Mouse (Mus musculus) layer of hippocampus, adult 11-12 months (tissue): ENCODE data around the gene Wdhd1.
A peak's percentile ranks its signal among the peaks of the same experiment; 100 is the strongest.
"Not testable (repeated sequence)": the region's sequence is repeated elsewhere in the genome, so short reads cannot be mapped to it uniquely, and the experiment has no call there.

Experiments
- DNase-seq: peaks from one replicate; pipeline ENCODE4 v3.0.0; 2022; ENCODE audit warnings: low spot score

Wdhd1 gene

DNA sequence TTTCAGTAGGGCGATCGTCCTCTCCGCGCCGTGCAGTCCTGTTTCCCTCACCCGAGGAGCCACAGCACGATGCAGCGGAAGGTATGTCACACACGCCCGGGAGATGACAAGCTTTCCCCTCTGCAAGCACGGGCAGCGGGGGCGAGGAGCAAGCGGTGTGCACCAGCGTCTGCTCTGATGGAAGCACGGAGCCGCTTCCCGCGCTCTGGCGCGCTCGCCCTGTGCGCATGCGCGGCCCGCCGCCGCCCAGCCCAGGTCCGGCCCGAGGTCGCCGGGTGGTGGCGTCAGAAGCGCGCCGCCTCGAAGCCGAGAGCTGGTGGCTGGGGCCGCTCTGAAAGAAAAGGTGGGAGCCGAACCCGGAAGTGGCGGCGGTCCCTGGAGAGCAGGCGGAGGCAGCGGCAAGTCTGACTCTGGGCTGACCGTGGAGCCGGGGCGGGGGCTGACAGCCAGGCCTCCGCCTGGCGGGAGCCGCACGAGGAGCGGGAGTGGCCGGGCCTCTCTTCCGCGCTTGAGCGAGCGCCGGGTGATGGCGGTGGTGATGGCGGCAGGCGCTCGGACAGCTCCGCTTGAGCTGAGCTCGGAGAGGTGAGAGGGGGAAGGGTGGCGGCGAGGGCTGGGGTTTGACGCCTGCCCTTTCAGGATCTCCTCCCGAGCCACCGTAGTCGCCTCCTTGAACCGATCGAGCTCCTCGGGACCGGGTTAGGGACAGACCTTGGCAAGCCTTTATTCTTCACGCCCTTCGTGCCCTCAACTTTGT, at the start of gene Wdhd1, which contains the start of gene Socs4:
Gene Wdhd1, minus strand, starts transcription at position 221 of the 757 bp plus-strand sequence.
Gene Socs4, plus strand, starts transcription at position 295 of the 757 bp plus-strand sequence.
- DNase-seq, result peak; percentile 91

DNA sequence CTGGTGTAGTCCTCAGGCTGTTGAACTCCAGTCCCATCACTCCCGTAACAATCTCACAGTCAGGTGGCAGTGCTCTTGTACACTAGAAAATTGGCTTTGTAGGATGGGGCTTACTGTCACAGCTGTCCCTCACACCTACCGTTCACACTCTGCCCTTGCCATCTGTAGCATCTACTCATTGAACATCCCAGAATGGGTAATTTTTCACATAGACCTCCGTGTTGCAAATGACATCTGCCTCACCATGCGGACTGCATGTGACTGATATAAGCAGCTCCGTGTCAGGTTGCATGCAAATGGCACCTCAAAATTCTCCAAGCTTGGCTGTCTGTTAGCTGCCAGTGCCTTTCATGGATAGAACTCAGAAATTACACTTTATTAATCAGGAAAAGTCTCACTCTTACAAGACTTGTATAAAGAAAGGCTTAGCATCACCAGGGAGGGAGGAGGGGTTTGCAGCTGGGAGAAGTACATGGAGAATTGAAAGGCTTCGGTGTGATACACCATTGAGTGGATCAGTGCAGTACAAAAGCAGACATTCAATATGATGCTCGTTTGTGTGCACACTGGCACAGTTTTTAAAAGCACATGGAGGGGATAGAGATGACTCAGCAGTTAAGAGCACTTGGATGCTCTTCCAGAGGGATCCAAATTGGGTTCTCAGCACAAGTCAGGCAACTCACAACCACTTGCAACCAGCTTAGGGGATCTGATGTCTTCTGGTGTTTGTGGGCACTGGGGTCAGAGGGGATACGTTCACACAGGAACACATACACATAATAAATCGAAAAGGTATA, 49.5 kb upstream of the Wdhd1 start:
- DNase-seq, result peak; percentile 35

DNA sequence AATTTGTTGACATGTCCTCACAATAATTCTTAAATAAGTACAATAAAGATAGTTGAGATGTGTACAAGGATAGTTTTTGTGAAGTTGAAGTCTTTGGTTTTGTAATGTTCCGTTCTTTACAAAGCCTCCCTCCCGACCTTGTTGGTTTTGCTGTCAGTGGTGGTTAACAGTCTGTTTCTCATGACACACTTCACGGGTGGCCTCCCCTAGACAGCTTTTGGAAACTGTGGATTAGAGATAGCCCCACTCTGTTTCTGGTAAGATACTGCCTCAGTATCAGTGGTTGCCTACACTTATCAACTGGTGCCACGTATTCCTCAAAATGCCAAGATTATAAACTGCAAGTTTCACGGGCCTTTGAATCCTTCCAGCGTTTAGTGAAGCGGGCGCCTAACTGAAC, 44.9 kb upstream of the Wdhd1 start:
- DNase-seq, result not testable (repeated sequence)

DNA sequence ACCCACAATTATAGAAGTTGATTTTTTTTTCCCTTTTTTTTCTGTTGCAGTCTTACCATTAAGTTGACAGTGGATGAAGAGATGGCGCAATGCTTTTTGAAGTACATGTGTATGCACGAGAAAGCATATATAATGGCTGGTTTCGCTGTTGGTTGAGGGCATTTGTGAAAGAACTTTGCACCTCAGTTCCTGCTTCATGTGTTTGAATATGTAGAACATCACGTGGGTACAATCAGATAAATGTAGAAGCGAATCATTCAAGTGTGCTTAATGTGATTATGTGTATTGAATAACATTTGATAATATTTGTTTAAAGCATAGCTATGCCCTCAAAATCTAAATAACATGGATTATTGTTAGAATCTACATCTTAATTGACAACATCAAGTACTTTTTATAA, 42.7 kb upstream of the Wdhd1 start:
- no peak for DNase-seq

DNA sequence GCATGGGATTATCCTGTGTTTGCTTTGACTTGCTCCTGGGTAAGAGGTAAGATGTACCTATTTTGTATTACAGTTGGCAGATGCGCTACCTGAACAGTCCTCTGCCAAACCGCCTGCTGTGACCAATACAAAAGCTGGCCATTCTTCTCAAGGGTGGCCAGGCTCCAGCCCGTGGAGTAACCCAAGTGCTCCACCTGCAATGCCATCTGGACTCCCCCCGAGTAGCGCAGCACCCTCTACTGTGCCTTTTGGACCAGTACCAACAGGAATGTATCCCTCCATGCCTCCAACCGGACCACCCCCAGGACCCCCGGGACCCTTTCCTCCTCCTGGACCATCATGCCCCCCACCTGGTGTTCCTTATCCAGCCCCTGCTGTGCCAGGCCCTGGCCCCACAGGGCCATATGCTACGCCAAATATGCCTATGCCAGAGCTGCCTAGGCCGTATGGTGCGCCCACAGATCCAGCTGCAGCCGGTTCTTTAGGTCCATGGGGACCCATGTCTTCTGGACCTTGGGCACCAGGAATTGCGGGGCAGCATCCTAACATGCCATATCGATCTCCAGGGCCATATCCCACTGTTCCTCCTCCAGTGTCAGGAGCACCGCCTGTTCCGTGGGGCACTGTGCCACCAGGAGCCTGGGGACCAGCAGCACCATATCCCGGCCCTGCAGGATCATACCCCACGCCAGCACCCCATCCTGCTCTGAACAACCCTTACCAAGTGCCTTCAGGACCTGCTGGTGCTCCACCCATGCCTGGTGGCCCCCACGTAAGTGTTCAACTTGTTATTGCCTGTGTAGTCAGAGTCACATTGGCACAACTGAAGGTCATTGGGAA, 33.9 kb upstream of the Wdhd1 start:
- no peak for DNase-seq

DNA sequence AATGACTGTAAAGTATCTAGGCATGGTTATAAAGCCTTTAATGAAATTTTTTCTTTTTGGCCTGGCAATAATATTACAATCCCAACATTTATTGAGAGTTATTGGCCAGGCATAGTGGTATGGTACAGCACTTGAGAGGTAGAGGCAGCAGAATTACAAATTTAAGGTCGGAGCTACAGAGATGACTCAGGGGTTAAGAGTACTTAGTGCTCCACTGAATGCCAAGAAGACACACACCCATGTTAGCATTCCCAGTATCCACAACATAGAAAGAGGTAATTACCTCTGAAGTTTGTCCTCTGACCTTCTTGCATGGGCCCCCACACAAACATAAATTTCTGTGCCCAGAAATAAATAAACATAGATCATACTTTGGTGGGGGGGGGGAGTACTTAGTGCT, 32.4 kb upstream of the Wdhd1 start:
- no peak for DNase-seq

DNA sequence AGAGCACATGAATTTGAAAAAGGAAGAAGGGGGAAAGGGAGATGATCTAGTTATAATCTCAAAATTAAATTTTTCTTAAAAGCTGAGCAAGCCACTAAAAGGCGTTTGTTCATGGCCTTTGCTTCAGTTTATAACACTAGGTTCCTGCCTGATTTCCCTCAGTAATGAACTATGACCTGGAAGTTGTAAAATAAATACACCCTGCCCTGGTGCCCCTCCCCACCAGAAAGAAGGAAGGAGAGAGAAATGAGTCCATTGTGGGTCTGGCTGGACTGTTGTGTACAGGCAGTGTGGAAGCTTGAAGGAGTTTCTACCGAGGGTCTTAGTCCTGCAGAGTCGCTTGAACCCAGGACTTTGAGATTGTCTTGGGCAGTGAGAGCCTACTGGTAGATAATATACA, 31.0 kb upstream of the Wdhd1 start:
- DNase-seq, result no peak

DNA sequence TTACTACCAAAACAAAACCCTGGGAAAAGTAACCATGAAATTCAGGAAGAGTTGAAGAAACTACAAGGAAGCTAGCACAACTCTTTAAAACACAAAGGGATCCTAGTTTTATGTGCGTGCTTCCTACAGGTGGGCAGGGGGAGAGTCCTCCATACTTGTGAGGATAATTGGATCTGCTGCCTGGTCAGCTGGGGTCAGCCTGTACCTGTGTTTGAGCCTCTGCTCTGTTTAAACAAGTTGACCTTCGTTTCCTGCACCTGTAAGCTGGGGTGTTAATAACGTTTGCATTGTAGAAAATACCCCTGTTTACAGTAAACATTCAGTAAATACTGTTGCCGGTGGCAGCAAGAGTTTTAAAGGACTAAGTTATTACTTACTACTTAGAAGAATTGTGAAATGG, 29.3 kb upstream of the Wdhd1 start:
- DNase-seq, result no peak

DNA sequence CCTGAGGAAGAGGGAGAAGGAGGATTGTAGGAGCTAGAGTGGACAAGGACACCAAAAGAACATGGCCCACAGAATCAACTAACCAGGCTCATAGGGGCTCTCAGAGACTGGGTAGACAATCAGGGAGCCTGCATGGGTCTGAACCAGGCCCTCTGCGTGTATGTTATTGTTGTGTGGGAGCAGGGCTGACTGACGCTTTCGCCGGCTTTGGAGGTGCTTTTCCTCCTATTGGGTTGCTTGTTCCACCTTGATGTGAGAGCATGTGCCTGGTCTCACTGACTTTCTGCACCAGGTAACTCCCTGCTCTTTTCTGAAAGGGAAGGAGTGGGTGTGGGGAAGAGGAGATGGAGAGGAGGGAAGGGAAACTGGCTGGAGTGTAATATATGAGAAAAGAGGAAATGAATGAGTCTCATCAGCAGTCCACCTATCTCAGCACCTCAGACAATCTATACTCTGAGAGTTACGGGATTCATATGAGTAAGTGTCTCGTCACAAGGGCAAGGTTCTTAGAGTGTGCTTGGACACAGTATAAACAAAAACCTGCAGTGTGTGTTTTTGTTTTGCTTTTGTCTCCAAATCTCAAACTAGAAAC, 28.3 kb upstream of the Wdhd1 start:
- DNase-seq, result no peak

DNA sequence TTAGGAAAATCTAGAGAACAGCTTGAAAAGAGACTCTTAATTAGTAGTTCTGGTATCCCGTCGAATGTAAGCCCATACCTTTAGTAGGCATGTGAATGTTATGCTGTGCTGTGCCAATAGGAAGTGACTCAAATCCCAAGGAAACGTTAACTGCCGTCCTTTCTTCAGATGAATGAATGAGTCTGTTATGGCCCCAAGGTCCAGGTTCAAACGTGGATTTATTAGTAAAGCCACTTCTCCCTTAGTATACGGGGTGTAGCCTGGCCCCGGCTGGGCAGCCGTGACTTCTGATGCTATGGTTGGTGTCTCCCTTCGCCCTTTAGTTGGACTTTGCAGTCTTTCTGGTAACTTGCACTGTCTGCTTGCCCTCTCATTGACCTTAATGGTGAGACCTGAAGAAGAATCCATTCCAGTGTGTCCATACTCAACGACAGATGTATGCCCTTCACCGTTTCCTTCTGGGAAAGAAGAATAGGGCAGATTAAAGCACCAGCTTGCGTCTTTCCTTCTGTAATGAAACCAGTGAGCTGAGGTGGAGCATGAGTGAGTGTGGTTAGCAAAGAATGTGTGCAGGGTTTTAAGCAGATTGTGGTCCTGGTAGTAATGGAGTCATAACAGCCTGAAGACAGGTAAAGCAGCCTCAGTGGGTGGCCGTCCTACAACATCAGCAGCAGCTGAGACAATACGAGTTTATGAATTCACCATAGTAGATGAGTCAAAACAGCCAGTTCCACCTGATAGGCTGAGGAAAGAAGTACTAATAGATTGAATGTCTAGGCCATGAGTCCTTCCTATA, 26.4 kb upstream of the Wdhd1 start:
- no peak for DNase-seq

DNA sequence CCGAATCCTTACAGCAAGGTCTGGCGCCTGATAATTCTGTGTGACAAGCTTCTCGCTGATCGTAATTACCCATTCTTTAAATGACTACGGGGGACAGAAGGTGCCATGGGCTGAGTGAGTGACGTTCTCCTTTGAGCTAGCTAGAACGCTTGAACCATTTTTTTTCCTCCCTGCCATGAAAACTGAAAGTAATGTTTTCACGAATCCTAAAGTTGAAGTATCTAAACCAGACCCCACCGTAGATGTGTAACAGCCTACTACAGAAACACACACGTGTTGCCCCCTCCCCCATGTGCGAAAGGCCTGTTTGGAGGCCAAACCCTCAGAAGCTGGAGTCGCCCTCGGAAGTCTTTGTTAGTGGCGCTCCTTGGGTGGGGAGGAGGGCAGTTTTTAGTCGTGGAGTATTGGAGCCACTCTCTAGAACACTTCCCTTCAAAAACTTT, 22.2 kb upstream of the Wdhd1 start:
- no peak for DNase-seq

DNA sequence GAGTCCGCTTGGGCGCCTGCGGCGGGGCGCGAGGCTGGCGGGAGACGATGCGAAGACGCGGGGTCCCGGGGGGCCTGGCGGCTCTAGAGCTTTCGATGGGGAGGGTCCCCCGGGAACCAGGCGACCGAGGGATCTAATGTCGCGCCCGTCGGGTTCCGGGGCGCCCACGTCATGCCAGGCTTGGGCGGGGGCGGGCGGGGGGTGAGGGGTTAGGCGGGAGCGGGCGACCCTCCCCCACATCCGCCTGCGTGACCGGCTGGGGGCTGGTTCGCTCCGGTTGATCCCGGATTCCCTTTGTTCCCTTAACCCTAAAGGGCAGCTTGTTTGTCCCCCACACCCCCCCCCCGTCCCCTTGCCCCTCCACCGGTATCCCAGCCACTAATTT, 21.7 kb upstream of the Wdhd1 start:
- no peak for DNase-seq

DNA sequence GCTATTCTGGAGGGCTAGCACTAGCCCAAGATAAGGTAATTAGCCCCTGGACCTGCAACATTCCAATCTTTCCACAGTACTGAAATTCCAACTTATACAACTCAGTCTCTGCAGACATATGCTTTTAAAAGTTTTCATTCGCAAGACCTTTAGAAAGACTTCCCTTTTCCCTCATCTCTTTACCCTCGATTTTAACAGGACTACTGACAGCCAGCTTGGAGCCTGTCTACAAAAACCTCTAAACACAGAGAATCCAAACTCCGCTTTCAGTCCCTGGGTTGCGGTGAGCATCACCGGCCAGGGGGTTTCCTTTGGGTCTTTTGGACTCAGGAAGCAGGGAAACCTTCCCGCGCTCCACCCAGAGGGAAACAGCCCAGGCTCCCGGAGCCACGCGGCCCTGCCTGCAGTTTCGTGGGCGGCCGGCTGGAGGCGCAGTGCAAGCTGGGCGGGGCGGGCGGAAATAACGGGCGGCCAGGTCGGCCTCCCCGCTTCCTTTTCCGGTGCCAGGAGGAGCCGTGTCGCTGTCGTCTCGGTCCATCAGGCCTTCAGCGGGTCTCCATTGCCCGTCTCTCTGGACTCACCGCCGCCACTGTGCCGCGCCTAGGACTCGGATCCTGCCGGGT, 21.2 kb upstream of the Wdhd1 start, which contains the start of gene Mapk1ip1l:
Gene Mapk1ip1l, plus strand, starts transcription at position 482 of the 623 bp plus-strand sequence.
- DNase-seq, result peak; percentile 89

DNA sequence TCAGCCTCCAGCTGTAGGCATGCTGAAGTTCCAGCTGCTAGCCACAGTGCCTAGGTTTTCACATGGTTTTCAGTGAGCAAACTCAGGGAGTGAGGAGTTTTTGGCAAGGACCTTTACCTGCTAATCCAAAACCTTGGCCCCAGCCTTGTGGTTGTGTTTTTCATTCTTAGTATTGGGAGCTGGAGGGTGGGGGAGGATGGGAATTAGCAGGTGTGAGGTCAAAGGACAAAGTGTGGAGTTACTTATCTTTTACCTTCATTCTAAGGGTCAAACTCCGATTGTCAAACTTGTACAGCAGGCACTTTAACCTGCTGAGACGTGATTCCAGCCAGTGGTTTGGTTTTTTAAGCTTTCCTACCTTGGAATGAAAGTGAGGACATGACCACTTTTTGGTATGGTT, 19.6 kb upstream of the Wdhd1 start:
- no peak for DNase-seq

DNA sequence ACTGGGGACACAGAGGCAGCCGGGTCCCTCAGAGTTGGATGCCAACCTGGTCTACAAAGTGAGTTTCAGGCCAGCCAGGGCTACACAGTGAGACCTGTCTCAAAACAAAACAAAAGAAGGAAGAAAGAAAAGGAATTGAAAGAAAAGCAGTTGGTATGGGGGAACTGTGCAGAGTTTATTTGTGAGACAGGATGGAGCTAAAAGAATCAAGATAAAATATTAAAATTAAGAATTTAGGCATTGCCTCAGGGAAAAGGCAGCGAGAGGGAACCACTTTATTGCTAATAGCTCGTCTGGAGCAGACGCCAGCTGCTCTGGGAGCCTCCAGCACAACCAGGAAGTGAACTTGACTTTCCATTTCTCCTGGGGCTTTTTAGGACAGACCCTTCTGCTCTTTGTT, 17.5 kb upstream of the Wdhd1 start:
- DNase-seq, result no peak

DNA sequence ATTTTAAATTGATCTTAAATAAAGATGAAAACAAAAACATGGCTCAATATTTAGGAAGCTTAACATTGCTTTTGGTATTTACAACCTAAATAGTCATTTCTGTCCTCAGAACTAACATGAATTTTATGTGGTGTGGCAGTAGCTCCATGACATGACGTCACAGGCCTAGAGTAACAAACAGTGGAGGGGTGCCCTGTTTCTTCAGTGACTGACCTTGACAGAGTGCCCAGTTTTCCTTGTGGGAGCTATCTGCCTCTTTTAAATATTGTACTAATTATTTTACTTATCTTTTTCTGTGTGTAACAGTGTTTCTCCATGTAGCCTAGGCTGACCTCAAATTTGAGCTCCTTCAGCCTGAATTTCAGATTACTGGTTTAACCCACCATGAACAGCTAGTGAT, 15.1 kb upstream of the Wdhd1 start:
- no peak for DNase-seq

DNA sequence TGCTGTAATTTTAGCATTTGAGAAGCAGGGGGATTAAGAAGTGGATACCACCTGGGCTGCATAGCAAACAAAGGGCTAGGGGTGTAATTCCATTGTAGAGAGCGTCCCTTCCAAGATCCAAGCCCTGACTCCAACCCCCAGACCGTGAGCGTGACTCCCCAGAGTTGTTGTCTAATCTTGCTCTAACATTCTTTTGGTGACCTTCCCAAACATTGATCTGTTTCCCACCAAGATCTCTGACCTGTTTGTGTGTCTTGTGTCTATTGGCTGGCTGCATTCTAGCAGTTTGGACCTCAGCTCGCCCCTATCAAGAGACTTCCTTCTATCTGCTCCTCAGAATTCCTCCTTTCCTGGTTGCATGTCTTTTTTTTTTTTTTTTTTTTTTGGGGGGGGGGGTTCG, 10.4 kb upstream of the Wdhd1 start:
- DNase-seq, result no peak

DNA sequence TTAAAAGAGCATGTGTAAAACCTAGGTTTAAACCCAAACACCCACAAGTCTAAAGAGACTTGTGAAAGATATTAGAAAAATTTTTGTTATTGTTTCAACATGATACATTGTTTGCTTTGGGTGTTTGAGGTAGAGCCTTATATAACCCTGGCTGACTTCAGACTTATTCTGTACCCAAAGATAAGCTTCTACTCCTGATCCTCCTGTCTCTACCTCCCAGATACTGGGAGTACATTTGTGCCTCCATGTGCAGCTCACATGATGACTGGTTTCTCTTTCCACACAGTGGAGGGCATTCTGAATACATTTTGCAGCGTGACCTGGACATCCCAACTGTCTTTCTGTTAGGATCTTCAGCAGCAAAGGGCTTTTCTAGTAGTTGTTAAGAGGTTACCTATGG, 9.6 kb upstream of the Wdhd1 start:
- DNase-seq, result no peak

DNA sequence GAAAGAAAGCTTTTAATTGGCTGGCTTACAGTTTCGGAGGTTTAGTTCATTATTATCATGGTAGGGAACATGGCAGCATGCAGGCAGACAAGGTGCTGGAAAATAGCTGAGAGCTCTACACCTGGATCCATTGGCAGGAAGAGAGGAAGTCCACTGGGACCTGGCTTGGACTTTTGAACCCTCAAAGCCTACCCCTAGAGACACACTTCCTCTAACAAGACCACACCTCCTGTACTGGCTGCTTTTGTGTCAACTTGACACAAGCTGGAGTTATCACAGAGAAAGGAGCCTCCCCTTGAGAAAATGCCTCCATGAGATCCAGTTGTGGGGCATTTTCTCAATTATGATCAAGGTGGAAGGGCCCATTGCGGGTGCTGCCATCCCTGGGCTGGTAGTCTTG, 8.6 kb upstream of the Wdhd1 start:
- no peak for DNase-seq

DNA sequence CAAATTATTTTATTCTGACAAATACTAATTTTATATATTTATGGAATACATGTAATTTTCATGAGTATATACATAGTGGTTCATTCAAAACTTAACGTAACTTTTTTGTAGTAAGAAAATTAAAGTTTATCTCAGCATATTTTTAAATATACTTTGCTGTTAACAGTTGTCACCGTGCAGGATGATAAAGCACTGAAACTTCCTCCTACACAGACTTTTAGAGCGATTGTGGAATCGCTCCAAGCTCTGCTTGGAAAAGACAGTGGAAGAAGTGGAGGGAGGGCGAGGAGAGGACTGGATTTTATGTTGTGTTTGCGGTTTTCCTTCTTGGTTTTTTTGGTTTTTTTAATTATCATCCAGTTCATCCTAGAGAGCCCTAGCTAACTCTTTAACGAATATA, 6.9 kb upstream of the Wdhd1 start:
- no peak for DNase-seq

DNA sequence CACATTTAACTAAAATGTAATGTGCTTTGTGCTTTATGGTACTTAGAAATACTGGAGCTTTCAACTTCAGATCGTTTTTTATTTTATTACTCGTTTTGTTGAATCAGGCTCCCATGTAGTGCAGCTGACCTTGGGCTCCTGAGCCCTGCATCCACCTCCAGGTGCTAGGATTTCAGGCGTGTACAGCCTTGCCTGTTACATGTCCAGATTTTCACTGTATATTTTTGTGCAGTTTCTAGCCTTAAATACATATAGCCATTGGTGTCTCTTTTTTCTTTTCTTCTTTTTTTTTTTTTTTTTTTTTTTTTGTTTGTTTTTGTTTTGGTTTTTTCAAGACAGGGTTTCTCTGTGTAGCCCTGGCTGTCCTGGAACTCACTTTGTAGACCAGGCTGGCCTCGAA, 4.9 kb upstream of the Wdhd1 start:
- no peak for DNase-seq
